Mouse (Mus musculus) ZHBTc4 (cell line): ENCODE data around the gene Thap11.

Experiments used
- DNase-seq: peaks from one replicate; pipeline ENCODE4 v3.0.0-alpha.2; 2011; ENCODE audit warnings: low read depth, low spot score

Thap11 gene

GRCm38 (mm10) chr8:105851651-105852143 lies 3.2 kb upstream of the Thap11 start:
- peak; percentile 97 for DNase-seq

GRCm38 (mm10) chr8:105852146-105852729 lies 2.7 kb upstream of the Thap11 start:
- no peak for DNase-seq

GRCm38 (mm10) chr8:105853178-105853577 lies 1.8 kb upstream of the Thap11 start, which contains the start of gene Cenpt:
Cenpt (minus strand) TSS chr8:105853278.
- DNase-seq = no peak

- DNase-seq = no peak
These were observed 629 bp upstream of the Thap11 start for GRCm38 (mm10) chr8:105854303-105854702.

GRCm38 (mm10) chr8:105855248-105856167 lies 576 bp downstream of the Thap11 start:
- peak; percentile 44 for DNase-seq

- DNase-seq = no peak
These were observed 1.4 kb downstream of the Thap11 start for GRCm38 (mm10) chr8:105856168-105856835.

GRCm38 (mm10) chr8:105858495-105858894 lies 3.6 kb downstream of the Thap11 start:
- no peak for DNase-seq

- no peak for DNase-seq
These were observed 4.4 kb downstream of the Thap11 start for GRCm38 (mm10) chr8:105859314-105859713.

- peak; percentile 100 for DNase-seq
These were observed 5.4 kb downstream of the Thap11 start, which contains the start of gene Nutf2 for GRCm38 (mm10) chr8:105860143-105860981. Nutf2 (plus strand) TSS chr8:105860580.

GRCm38 (mm10) chr8:105861951-105862350 lies 7.0 kb downstream of the Thap11 start:
- no peak for DNase-seq

- DNase-seq = peak; percentile 38
These were observed 11.6 kb downstream of the Thap11 start for GRCm38 (mm10) chr8:105866364-105867029.

GRCm38 (mm10) chr8:105874301-105874700 lies 19.4 kb downstream of the Thap11 start:
- DNase-seq = no peak

- peak; percentile 92 for DNase-seq
These were observed 26.0 kb downstream of the Thap11 start, which contains the start of gene Edc4 for GRCm38 (mm10) chr8:105880754-105881520. Edc4 (plus strand) TSS chr8:105880881.

- DNase-seq = no peak
These were observed 35.0 kb downstream of the Thap11 start for GRCm38 (mm10) chr8:105889756-105890465.

GRCm38 (mm10) chr8:105890870-105891269 lies 35.9 kb downstream of the Thap11 start:
- DNase-seq = no peak

GRCm38 (mm10) chr8:105892432-105892831 lies 37.5 kb downstream of the Thap11 start:
- DNase-seq = peak; percentile 51

- DNase-seq = peak; percentile 92
These were observed 38.4 kb downstream of the Thap11 start, which contains the start of gene Nrn1l for GRCm38 (mm10) chr8:105893339-105893738. Nrn1l (plus strand) TSS chr8:105893567.

- DNase-seq = no peak
These were observed 43.0 kb downstream of the Thap11 start for GRCm38 (mm10) chr8:105897801-105898480.
